Mouse (Mus musculus): Measurements from ENCODE around the gene Polr3b. TPM values are rescaled to one million over a fixed set of nuclear protein-coding genes. Genes with fewer than 3 reads are reported as not detected.

The Polr3b gene
- total RNA-seq, 2 experiments from 2014 or later: 22.4 to 26.8 TPM

- no peak for DNase-seq
Observed at GRCm38 (mm10) chr10:84760118-84761111, 138.3 kb downstream of the Polr3b start.

- no peak for DNase-seq
Observed at GRCm38 (mm10) chr10:84768766-84769165, 146.7 kb downstream of the Polr3b start.

GRCm38 (mm10) chr10:84772380-84773130 lies 150.5 kb downstream of the Polr3b start:
- no peak for DNase-seq

- no peak for DNase-seq
Observed at GRCm38 (mm10) chr10:84773889-84774288, 151.8 kb downstream of the Polr3b start.

- DNase-seq: peak; percentile 49
Observed at GRCm38 (mm10) chr10:84774573-84774972, 152.5 kb downstream of the Polr3b start.

Other genes with a start within 250 kb of the Polr3b start
- 10 to 100 TPM in 1 of 2 experiments, 1 to 10 TPM in 1; 8.8 to 10.9 TPM for gene Nuak1, start 181.7 kb upstream of the Polr3b start, total RNA-seq (2021)
- gene Ckap4, start 88.2 kb upstream of the Polr3b start, total RNA-seq (2021): 10 to 100 TPM; 62.1 to 65.7 TPM
- 10 to 100 TPM; 47.4 to 47.9 TPM for gene Tcp11l2, start 45.7 kb upstream of the Polr3b start, total RNA-seq (2021)
- gene Rfx4, start 133.8 kb downstream of the Polr3b start, total RNA-seq (2021): under 1 TPM; 0.39 to 0.51 TPM